Mouse (Mus musculus): Measurements from ENCODE around the gene Rab39.

Rab39 gene

DNA sequence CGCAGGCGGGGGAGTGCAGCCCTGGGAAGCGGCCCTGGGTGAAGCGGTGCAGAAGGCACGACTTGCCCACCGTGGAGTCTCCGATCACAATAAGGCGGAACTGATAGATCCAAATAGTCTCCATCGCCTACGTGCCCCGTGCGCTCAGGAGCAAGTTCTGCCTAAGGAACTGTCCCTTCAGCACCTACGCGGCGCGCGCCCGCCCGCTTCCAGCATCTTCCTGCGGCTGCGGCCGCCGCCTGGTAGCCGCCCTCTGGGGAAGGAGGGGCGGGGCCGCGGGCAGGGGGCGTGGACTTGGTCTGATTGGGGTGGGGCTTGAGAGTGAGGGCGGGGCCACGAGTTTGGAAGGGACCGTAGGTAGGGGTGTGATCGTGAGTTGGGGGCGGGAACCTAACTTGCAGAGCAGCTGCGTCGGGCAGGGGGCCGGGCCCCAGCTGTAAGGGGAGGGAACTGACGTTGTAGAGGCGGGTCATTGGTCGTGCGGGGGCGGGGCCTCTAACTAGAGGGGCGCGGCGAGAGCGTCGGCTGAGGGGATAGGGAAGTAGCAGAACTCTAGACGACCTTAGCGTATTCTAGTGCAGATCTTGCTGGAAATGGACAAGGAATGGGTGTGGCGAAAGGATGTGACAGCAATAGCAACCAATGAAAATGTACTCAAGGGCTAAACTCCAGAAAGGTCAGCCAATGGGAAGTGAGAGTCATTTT, at the start of gene Rab39:
Gene Rab39, minus strand, starts transcription at position 241 of the 705 bp plus-strand sequence.
- peak; percentile 99 for DNase-seq (ENCODE audit: low read depth, low spot score)

- DNase-seq (ENCODE audit: low read depth, low spot score): peak; percentile 53
Measured at GRCm38 (mm10) chr9:53754801-53755200, 48.8 kb upstream of the Rab39 start.

- peak; percentile 64 for DNase-seq (ENCODE audit: low read depth, low spot score)
Measured at GRCm38 (mm10) chr9:53750899-53751298, 44.9 kb upstream of the Rab39 start.

DNA sequence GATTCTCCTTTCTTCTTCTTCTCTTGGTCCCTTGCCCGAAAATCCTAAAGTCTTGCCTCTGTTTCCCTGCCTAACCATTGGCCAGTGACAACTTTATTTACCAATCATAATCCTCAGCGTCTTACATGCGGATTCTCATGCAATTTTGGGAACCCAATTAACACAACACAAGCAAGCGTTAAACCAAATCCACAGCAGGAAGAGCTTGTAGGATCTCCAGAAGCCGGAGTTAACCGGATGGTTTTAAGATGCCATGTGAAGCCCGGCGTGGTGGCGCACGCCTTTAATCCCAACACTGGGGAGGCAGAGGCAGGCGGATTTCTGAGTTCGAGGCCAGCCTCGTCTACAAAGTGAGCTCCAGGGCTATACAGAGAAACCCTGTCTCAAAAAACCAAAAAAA, 44.4 kb upstream of the Rab39 start:
- DNase-seq (ENCODE audit: low read depth, low spot score): peak; percentile 51

DNA sequence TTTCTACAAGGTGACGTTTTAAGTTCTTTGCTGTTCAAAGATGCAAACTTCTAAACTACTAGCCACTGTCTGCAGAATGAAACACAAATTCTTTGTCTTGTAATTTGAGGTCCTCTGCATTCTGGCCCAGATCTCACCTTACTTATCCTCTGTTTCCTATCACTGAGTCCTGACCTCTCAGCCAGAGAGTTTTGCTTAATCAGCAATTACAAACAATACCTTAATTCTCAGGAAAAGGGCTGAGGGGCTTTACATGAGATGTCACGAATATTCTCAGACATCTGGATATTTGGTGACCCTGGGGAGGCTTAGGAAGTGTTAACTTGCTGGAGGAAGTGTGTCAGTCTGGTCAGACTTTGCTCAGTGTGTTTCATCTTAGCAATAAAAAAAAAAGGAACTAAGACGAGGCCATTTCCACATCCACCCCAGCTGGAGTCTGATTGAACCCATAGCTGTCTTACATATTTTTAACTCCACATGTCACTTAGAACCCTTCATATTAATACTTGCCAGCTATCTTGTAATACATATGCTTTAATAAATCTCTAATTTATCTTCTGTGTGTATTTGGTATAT, 34.9 kb upstream of the Rab39 start:
- no peak for DNase-seq (ENCODE audit: low read depth, low spot score)

DNA sequence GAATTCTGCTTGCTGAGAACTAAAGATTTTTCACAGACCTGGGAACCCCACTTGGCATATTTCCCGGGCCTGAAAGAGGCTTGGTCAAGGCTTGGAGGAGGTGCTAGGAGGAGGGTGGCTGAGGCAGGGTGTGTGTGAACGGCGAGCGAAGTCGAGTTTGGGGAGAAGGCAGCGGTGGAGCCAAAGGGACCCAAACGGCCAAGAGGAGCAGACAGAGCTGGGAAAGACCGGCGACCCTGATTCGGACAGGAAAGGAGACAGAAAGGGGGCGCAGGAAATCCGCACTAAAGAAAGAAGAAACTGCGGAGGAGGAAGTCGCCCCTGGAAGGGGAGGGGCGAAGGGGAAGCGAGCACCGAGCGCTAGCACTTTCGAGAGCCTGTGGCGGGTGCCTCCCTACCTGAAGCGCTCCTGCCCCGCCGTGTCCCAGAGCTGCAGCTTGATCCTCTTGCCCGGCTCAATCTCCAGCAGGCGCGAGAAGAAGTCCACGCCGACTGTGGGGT, 491 bp downstream of the Rab39 start:
- DNase-seq (ENCODE audit: low read depth, low spot score): no peak

DNA sequence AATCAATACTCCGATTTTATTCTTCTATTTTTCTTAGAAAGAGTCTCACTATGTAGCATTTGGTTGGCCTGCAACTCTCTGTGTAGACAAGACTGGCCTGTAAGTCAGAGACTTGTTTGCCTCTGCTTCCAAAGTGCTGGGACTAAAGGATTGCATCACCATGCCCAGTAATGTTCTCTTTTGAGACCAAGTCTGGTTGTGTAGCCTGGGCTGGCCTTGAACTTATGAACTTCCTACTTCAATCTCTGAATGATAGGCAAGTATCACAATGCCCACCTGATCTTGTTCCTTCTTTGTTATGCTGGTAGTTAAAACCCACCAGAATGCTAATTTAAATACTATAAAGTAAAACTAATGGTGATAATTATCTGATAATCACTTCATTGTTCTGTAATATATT, 3.0 kb downstream of the Rab39 start:
- DNase-seq (ENCODE audit: low read depth, low spot score): peak; percentile 65

DNA sequence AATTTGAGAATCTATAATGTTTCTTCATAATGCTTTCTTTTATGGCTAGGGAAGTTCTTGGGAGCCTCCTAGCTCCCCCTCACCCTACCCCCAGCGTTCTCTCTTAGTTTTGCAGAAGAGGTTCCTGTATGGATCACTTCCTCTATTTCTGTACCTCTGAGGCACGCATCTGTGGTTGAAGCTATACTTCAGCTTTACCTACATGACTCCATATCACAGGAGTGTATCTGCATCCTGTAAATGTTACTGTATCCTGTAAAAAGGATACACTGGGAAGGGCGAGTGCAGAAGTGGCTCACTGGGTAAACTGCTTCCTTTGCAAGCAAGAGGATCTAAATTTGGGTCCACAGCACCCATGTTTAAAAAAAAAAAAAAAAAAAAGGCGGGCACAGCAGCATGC, 5.5 kb downstream of the Rab39 start:
- DNase-seq (ENCODE audit: low read depth, low spot score): no peak

- DNase-seq (ENCODE audit: low read depth, low spot score): no peak
Measured at GRCm38 (mm10) chr9:53695846-53696245, 10.2 kb downstream of the Rab39 start.

DNA sequence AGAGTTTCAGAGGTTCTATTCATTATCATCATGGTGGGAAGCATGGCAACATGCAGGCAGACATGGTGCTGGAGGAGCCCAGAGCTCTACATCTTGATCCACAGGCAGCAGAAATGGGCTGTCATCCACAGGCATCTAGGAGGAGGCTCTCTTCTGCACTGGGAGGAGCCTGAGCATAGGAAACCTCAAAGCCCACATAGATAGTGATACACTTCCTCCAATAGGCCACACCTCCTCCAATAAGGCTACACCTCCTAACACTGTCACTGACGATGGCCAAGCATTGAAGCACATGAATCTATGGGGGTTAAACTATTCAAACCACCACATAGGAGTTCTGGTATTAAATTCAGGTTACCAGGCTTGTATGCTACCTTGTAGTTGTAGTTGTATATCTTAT, 12.3 kb downstream of the Rab39 start:
- DNase-seq (ENCODE audit: low read depth, low spot score): no peak

- peak; percentile 81 for DNase-seq (ENCODE audit: low read depth, low spot score)
Measured at GRCm38 (mm10) chr9:53691745-53692670, 14.0 kb downstream of the Rab39 start.

DNA sequence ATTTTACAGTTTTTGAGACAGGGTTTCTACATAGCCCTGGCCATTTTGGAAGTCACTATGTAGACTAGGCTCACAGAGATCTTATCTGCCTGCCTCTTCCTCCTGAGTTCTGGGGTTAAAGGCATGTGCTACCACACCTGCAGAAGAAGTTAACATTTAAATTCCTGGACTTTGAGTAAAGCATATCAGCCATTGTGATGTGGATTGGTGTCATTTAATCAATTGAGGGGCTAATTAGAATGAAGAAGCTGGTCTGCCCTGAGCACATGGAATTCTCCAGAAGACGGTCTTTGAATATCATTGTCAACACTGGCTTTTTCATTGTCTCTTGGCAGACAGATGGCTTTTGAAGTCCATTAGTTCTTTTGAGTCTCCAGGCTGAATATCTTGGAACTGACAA, 25.2 kb downstream of the Rab39 start:
- DNase-seq (ENCODE audit: low read depth, low spot score): peak; percentile 76

GRCm38 (mm10) chr9:53676921-53677320, 29.1 kb downstream of the Rab39 start:
- DNase-seq (ENCODE audit: low read depth, low spot score): peak; percentile 63

DNA sequence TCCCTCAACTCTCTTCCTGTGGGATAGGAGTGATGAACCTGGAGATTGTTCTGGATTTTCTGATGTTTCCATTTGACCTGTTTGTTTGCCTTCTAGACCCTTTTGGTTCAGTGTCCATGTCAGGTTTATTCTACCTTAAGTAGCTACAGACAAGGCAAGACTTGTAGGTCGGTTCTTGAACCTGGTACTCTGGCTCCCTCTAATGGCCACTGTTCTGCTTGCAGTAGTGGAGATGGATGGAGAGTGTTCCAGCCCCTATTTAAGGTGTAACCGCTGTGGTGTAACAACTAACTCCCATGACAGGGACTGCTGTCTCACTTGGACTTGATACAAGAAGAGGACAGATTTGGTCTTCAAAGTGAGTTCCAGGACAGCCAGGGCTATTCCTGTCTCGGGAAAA, 32.5 kb downstream of the Rab39 start:
- DNase-seq (ENCODE audit: low read depth, low spot score): peak; percentile 95

DNA sequence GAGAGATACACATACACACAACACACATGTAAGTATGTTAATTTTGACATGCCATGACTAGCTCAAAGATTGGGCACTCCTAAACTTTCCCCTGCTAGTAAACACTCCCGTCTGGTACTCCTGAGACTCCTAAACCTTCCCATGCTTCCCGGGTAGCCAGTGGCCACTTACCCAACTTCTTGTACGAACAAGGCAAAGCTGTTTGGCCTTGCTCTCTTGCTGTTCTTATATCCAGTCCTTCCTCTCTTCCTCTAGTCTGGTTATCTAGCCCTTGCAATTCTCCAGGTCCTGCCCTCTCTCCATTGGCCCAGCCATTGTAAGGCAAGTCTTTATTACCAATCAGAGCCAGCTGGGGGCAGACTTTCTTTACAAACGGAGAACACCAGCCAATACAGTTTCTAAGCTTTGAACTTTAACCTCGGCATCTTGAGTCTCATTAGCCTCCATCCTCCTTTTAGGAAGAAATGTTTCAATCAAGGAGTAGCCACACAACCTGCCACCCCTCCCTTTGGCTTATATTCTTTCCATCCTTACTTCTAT, 36.3 kb downstream of the Rab39 start, which contains the start of gene Cul5:
Gene Cul5, minus strand, starts transcription at position 335 of the 540 bp plus-strand sequence.
- peak; percentile 89 for DNase-seq (ENCODE audit: low read depth, low spot score)

DNA sequence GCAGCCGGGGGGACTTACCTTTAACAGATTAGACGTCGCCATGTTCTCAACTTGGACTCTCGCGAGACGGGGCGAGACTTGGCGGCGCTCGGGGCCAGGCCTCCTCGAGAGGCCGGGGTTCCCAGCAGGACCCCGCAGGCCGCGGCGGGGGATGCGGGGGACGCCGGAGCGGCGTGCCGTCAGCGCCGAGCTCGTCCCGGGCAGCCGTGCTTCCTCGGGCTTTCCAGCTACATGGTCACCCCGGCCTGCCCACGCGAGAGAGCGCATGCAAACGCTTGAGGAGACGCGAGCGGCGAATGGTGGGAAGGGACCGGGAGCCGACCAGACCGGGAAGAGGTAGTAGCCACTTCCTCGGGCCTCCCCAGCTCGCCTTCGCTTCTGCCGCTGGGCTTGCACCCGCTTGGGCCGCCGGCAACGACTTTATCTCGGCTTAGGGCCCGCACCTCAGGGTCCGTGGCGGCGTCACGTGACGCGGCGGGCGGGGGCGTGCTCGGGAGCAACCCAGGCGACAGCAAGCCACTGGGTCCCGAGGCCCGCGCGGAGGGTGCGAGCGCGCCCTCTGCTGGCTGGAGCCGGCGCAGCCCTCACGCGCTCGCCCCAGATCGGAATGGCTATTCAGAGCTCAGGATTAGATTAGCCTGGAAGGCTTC, 38.9 kb downstream of the Rab39 start:
- peak; percentile 91 for DNase-seq (ENCODE audit: low read depth, low spot score)

DNA sequence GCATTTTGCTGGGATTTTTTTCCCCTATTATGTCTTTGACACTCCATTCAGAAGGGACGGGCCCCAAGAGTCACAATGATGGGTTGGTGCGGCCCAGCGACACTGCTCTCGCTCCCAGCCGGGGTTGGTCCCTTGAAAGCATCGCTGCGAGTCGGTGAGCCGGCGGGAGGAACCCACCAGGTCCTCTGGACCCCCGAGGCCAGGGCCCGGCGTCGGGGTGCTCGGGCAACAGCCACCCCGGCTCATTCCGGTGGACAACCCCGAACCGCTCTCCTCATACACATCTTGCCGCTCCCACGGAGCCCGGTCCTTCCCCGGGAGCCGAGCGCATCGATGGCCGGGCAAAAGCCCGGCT, 39.4 kb downstream of the Rab39 start:
- no peak for DNase-seq (ENCODE audit: low read depth, low spot score)

DNA sequence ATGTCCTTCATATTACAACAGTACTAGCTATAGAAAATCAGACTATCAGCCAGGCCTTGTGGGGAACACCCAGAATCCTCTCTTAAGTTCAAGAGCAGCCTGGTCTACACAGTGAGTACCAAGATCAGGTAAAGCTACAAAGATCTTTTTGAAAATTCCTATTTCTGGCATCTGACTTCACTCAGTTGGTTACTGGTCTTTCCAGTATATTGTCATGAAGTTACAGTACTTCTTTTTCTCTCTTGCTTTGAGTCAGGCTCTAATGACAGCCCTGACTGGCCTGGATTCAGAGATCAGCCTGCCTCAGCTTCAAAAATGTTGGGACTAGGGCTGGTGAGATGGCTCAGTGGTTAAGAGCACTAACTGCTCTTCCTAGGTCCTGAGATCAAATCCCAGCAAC, 40.6 kb downstream of the Rab39 start:
- no peak for DNase-seq (ENCODE audit: low read depth, low spot score)

DNA sequence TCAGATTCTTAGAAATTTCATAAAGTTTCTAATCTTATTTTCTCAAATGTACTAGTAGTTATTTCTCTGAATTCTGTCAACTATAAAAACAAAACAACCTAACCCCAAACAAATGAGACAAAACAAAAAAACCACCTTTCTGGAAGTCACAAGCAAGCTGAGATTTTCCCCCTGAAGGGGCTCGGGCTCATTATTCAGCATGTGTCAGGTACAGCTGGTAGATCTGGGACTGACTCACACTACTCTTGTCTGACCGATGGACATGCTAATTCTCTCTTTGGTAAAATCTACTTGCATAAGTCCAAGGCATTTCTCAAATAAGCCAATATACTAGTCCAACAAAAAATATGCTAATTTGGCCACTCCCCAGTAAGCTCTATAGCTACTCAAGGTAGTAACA, 41.2 kb downstream of the Rab39 start:
- DNase-seq (ENCODE audit: low read depth, low spot score): no peak

GRCm38 (mm10) chr9:53634796-53635195, 71.2 kb downstream of the Rab39 start:
- no peak for DNase-seq (ENCODE audit: low read depth, low spot score)

Measured in ES-CJ7 (cell line).